ENCODE assay signal across 29 mouse cellular contexts in the genomic region with DNA sequence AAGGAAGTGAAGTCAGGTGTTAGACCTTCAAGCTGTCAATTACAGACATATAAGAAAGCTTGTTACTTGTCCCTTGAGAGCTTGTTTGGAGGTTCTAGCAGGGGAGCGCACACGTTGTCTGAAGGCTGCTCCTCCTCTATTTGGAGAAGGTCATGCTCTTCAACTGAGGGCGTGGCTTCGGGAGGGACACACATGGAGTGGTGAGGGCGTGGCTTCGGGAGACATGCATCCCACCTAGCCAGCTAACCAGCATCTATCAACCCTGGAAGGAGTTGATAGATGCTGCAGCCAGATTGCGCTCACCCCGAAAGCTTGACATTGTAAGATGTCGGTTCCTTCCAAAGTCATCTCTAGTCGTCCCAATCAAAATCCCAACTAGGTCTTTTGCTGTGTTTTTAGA.
"Had no signal": no experiment of that assay in that cellular context is flagged by ENCODE, and none has a peak within 500 bp of the region (broad histone marks: within the 10 kb centered on the region; RNA-seq: fewer than 3 reads in every experiment).

No protein-coding gene starts in this region.

- H3K4me1 ChIP-seq: heart, embryonic 15.5 days; hindbrain, embryonic 10.5 days; hindbrain, embryonic 12.5 days; limb, embryonic 12.5 days; liver, embryonic 13.5 days; liver, embryonic 15.5 days had no signal

- H3K9ac ChIP-seq: heart, embryonic 13.5 days; heart, embryonic 15.5 days; hindbrain, embryonic 12.5 days; hindbrain, embryonic 14.5 days; intestine, embryonic 15.5 days; limb, embryonic 12.5 days; liver, embryonic 13.5 days; liver, embryonic 15.5 days had no signal

- H3K27me3 ChIP-seq: heart, embryonic 13.5 days; heart, embryonic 15.5 days; hindbrain, embryonic 12.5 days; intestine, embryonic 15.5 days; limb, embryonic 12.5 days had no signal

- H3K4me2 ChIP-seq: heart, embryonic 11.5 days; heart, embryonic 15.5 days; hindbrain, embryonic 12.5 days; hindbrain, embryonic 14.5 days; intestine, embryonic 15.5 days; limb, embryonic 12.5 days; liver, embryonic 11.5 days; liver, embryonic 13.5 days; liver, embryonic 15.5 days had no signal

- H3K27ac ChIP-seq: gastrocnemius, adult 2 months; heart, adult 2 months; heart, embryonic 13.5 days; heart, embryonic 15.5 days; hindbrain, embryonic 10.5 days; hindbrain, embryonic 12.5 days; hindbrain, embryonic 14.5 days; intestine, embryonic 15.5 days; layer of hippocampus, adult 2 months; left cerebral cortex, adult 2 months; limb, embryonic 10.5 days; limb, embryonic 12.5 days; liver, embryonic 13.5 days; liver, embryonic 15.5 days had no signal

- H3K9me3 ChIP-seq: heart, embryonic 13.5 days; heart, embryonic 15.5 days; hindbrain, embryonic 12.5 days; intestine, embryonic 15.5 days; limb, embryonic 10.5 days; limb, embryonic 12.5 days; liver, embryonic 13.5 days; liver, embryonic 15.5 days had no signal

- DNase-seq: gastrocnemius, adult 2 months; gastrocnemius, postnatal 10 days; gastrocnemius, postnatal 25 days; heart, adult 2 months; heart, postnatal 14 days; heart, postnatal 4 days; kidney, adult 18-20 months; kidney, adult 8-10 months; kidney, postnatal 10 days; kidney, postnatal 25 days; kidney, postnatal 4 days; liver; liver, embryonic 13.5 days had no signal

- ATAC-seq: hindbrain, embryonic 16.5 days; inflammation-experienced regulatory T-cells, adult 6 months; intestine, postnatal 0 days had no signal

- H3K36me3 ChIP-seq: heart, embryonic 13.5 days; heart, embryonic 15.5 days; hindbrain, embryonic 10.5 days; hindbrain, embryonic 12.5 days; intestine, embryonic 15.5 days; limb, embryonic 10.5 days; limb, embryonic 12.5 days; liver, embryonic 13.5 days; liver, embryonic 15.5 days had no signal

- H3K4me3 ChIP-seq: gastrocnemius, adult 2 months; heart, adult 2 months; heart, embryonic 13.5 days; heart, embryonic 15.5 days; hindbrain, embryonic 10.5 days; hindbrain, embryonic 12.5 days; intestine, embryonic 15.5 days; layer of hippocampus, adult 2 months; left cerebral cortex, adult 2 months; limb, embryonic 10.5 days; limb, embryonic 12.5 days; liver, embryonic 13.5 days; liver, embryonic 15.5 days had no signal
